Mouse (Mus musculus) 3134 (cell line): ENCODE results near the gene Gfpt1.

Source experiments
- DNase-seq: peaks from one replicate; pipeline ENCODE4 v3.0.0-alpha.2; 2011; ENCODE audit warnings: low spot score; ENCODE audit not compliant: insufficient read length; ENCODE audit errors: extremely low read depth

Gfpt1 gene

GRCm38 (mm10) chr6:87131078-87131477, 88.4 kb downstream of the Gfpt1 start:
- DNase-seq, result no peak

GRCm38 (mm10) chr6:87133520-87133919, 90.9 kb downstream of the Gfpt1 start:
- no peak for DNase-seq

- no peak for DNase-seq
Observed at GRCm38 (mm10) chr6:87133966-87134546, 91.4 kb downstream of the Gfpt1 start.

- DNase-seq, result no peak
Observed at GRCm38 (mm10) chr6:87138479-87138878, 95.8 kb downstream of the Gfpt1 start.

- no peak for DNase-seq
Observed at GRCm38 (mm10) chr6:87139796-87140553, 97.3 kb downstream of the Gfpt1 start.
